Comparison of ENCODE assay signal across 26 mouse cellular contexts in the genomic region with DNA sequence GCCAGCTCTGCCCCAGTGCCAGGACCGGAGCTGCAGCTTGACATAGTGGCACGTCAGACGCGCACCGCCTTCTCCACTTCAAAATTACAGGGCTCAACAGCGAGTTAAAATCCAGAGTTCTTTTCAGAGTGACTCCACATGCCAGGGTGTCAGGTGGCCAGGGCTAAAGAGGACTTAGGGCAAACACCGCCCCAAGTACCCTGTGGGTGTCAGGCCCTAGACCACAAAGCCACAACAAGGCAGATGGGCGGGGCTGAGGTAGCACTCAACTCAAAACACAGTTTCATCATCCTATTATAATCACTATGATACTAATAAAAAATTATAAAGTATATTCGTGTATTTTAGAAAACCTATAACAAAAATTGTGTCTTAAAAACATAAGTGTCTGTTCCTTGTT.
DNase-seq lines count a peak whose midpoint lies in the region; ATAC-seq and TF ChIP-seq lines count a peak whose summit lies in the region.
"Had no signal": no experiment of that assay in that cellular context is flagged by ENCODE, and none has a peak within 500 bp of the region (broad histone marks: within the 10 kb centered on the region; RNA-seq: fewer than 3 reads in every experiment).

No protein-coding gene starts in this region.

- WGBS in lung, adult 2 months, result 84% methylated on average over 9 of the region's 9 CpGs
- 89% methylated on average over 9 of the region's 9 CpGs for WGBS in hindbrain, embryonic 16.5 days

- no peak for TF ChIP-seq POLR2A in lung, adult 2 months (IDR thresholded peaks at IDR 0.05; ENCODE audit: borderline replicate concordance, extremely low read depth, low read depth, low read length)

- no peak for TF ChIP-seq CTCF in lung, adult 2 months (IDR thresholded peaks at IDR 0.05; ENCODE audit: insufficient read depth, low read length)

- H3K27me3 ChIP-seq in hindbrain, embryonic 16.5 days (replicated peaks; ENCODE audit: control insufficient read depth, insufficient read depth, low read length), result no peaks in the 10 kb centered on the region
- H3K27me3 ChIP-seq: embryonic facial prominence, embryonic 13.5 days; forebrain, embryonic 12.5 days; liver, embryonic 15.5 days; midbrain, embryonic 13.5 days had no signal

- in situ Hi-C loops in ES-E14 (cut with MboI; ENCODE audit: low sequenced_read_pairs in 2 of 2, unreplicated experiment in 2 of 2), result loop anchor here in 1 of 2 experiments (10.0 kb wide), 1 partner anchor 714 kb away; no protein-coding TSS in a partner anchor

- peak; percentile 9 for DNase-seq in lung, postnatal 36 days
- DNase-seq in lung, adult 2 months, result no peak
- peak; percentile 4 for DNase-seq in CD4-positive helper T cell, adult 2 months (ENCODE audit: low read depth, low spot score)
- no peak for DNase-seq in ES-E14 (ENCODE audit: low read depth, low spot score)
- DNase-seq in left cerebral cortex, adult 9 months (ENCODE audit: low spot score in 2 of 2), result no peak
- no peak for DNase-seq in frontal cortex, postnatal 10 days (ENCODE audit: low spot score in 2 of 2)
- DNase-seq: cerebellum, adult 11 months; cerebellum, postnatal 10 days; gastrocnemius, adult 2 months; kidney, adult 18-20 months; liver; right cerebral cortex, postnatal 14 days had no signal

- peak overlapping the region; percentile 7; the same call in 1 of the 2 replicates for H3K9ac ChIP-seq in ES-E14 (ENCODE audit: insufficient read depth, low read depth, low read length, poor library complexity, severe bottlenecking)
- H3K9ac ChIP-seq in hindbrain, embryonic 16.5 days (ENCODE audit: low read depth, low read length), result no peak overlapping the region
- H3K9ac ChIP-seq: embryonic facial prominence, embryonic 13.5 days; forebrain, embryonic 12.5 days; liver, embryonic 15.5 days; midbrain, embryonic 13.5 days had no signal

- H3K27ac ChIP-seq in ES-E14 (ENCODE audit: insufficient read depth, low read depth, low read length, poor library complexity, severe bottlenecking), result peak overlapping the region; percentile 69
- H3K27ac ChIP-seq in hindbrain, embryonic 16.5 days (ENCODE audit: low read depth, low read length), result no peak overlapping the region
- H3K27ac ChIP-seq: embryonic facial prominence, embryonic 13.5 days; forebrain, embryonic 12.5 days; gastrocnemius, adult 2 months; heart, embryonic 10.5 days; left cerebral cortex, adult 2 months; limb, embryonic 10.5 days; liver, embryonic 15.5 days; midbrain, embryonic 13.5 days; stomach, postnatal 0 days had no signal

- H3K36me3 ChIP-seq in ES-E14 (ENCODE audit: control insufficient read depth, insufficient read depth, low read length, poor library complexity, severe bottlenecking), result no peaks in the 10 kb centered on the region; the same call in 1 of the 2 replicates
- H3K36me3 ChIP-seq in hindbrain, embryonic 16.5 days (ENCODE audit: control insufficient read depth, insufficient read depth, low read length), result no peaks in the 10 kb centered on the region
- H3K36me3 ChIP-seq: embryonic facial prominence, embryonic 13.5 days; forebrain, embryonic 12.5 days; heart, embryonic 10.5 days; limb, embryonic 10.5 days; liver, embryonic 15.5 days; midbrain, embryonic 13.5 days had no signal

- no peaks in the 10 kb centered on the region for H3K9me3 ChIP-seq in ES-E14 (ENCODE audit: control insufficient read depth, insufficient read depth, low read depth, low read length)
- peaks cover 3% of the 10 kb centered on the region for H3K9me3 ChIP-seq in hindbrain, embryonic 16.5 days (ENCODE audit: control insufficient read depth, low read length)
- H3K9me3 ChIP-seq: embryonic facial prominence, embryonic 13.5 days; heart, embryonic 10.5 days; limb, embryonic 10.5 days; liver, embryonic 15.5 days; megakaryocyte, embryonic 14.5 days; midbrain, embryonic 13.5 days had no signal

- no peaks in the 10 kb centered on the region for H3K4me1 ChIP-seq in lung, adult 2 months (ENCODE audit: control insufficient read depth, insufficient read depth, low read length)
- H3K4me1 ChIP-seq in ES-E14 (ENCODE audit: control insufficient read depth in 2 of 2, insufficient read depth in 2 of 2, low read length in 2 of 2, poor library complexity in 1 of 2), result peaks cover 0 to 2% of the 10 kb centered on the region in 2 experiments; a peak in 1 of 4 replicates
- no peaks in the 10 kb centered on the region for H3K4me1 ChIP-seq in hindbrain, embryonic 16.5 days (ENCODE audit: control insufficient read depth, insufficient read depth, low read depth, low read length)
- H3K4me1 ChIP-seq: embryonic facial prominence, embryonic 13.5 days; forebrain, embryonic 12.5 days; heart, embryonic 10.5 days; limb, embryonic 10.5 days; liver, embryonic 15.5 days; midbrain, embryonic 13.5 days had no signal

- H3K4me2 ChIP-seq in hindbrain, embryonic 16.5 days (ENCODE audit: low read length), result no peak overlapping the region
- H3K4me2 ChIP-seq: embryonic facial prominence, embryonic 13.5 days; forebrain, embryonic 12.5 days; liver, embryonic 15.5 days; midbrain, embryonic 13.5 days had no signal

- ATAC-seq in hematopoietic stem cell, adult 5-6 weeks (replicated peaks in 1 of 2; ENCODE audit: insufficient read depth in 1 of 2, low FRiP score in 2 of 2, low TSS enrichment in 1 of 2, low read depth in 1 of 2, poor library complexity in 2 of 2, severe bottlenecking in 2 of 2), result peak; percentile 49 to 76; a peak in 3 of 4 replicates
- ATAC-seq in hindbrain, embryonic 16.5 days, result no peak
- ATAC-seq: inflammation-experienced regulatory T-cells, adult 6 months; lung, postnatal 0 days; midbrain, embryonic 13.5 days had no signal

- H3K4me3 ChIP-seq in lung, adult 2 months (replicated peaks; ENCODE audit: extremely low read depth, low read depth, low read length), result no peak overlapping the region
- peak overlapping the region; percentile 36 to 54; a peak in 3 of 4 replicates for H3K4me3 ChIP-seq in ES-E14 (ENCODE audit: insufficient read depth in 1 of 2, low read depth in 1 of 2, low read length in 2 of 2, poor library complexity in 1 of 2, severe bottlenecking in 1 of 2)
- H3K4me3 ChIP-seq in hindbrain, embryonic 16.5 days (ENCODE audit: low read length), result no peak overlapping the region
- H3K4me3 ChIP-seq: embryonic facial prominence, embryonic 13.5 days; erythroblast, embryonic 14.5 days; forebrain, embryonic 12.5 days; gastrocnemius, adult 2 months; heart, embryonic 10.5 days; left cerebral cortex, adult 2 months; limb, embryonic 10.5 days; liver, embryonic 15.5 days; megakaryocyte, embryonic 14.5 days; midbrain, embryonic 13.5 days had no signal

TF ChIP-seq in ES-E14, 5 proteins besides CTCF, POLR2A, EP300 and RAD21:
- TF ChIP-seq MAFK (IDR thresholded peaks at IDR 0.05; ENCODE audit: insufficient read depth, low read depth, low read length) (no peak), HCFC1 (IDR thresholded peaks at IDR 0.05; ENCODE audit: borderline replicate concordance, insufficient read depth, low read length) (no peak), CHD2 (IDR thresholded peaks at IDR 0.05; ENCODE audit: low read depth, low read length) (no peak), ZC3H11A (IDR thresholded peaks at IDR 0.05; ENCODE audit: borderline replicate concordance, low read depth, low read length) (no peak), ZNF384 (IDR thresholded peaks at IDR 0.05; ENCODE audit: low read depth, low read length) (no peak)

Comparison
In these comparisons a context has a peak if more than half of its experiments do, and no peak if none do; other contexts are left out.
1. DNase-seq: peak in lung, postnatal 36 days (single experiment) and CD4-positive helper T cell, adult 2 months (single experiment); none in lung, adult 2 months (single experiment), ES-E14 (single experiment), left cerebral cortex, adult 9 months (0 of 2) and frontal cortex, postnatal 10 days (0 of 2).
2. H3K4me3 ChIP-seq: peak in ES-E14 (2 of 2); none in lung, adult 2 months (single experiment) and hindbrain, embryonic 16.5 days (single experiment).